Mouse (Mus musculus) brain, embryonic 18.5 days (tissue): ENCODE measurements around the gene Pecam1.
"Not testable (repeated sequence)": the region's sequence is repeated elsewhere in the genome, so short reads cannot be mapped to it uniquely, and the experiment has no call there.

ENCODE experiments used
- DNase-seq: peaks from one replicate; pipeline ENCODE4 v3.0.0-alpha.2; 2012; ENCODE audit warnings: low read depth, low spot score

Pecam1 gene

GRCm38 (mm10) chr11:106750121-106750751, at the start of gene Pecam1:
Pecam1 (minus strand) TSS chr11:106750628.
- DNase-seq: no peak

- no peak for DNase-seq
These were observed 45.3 kb upstream of the Pecam1 start for GRCm38 (mm10) chr11:106795679-106796078.

- DNase-seq: no peak
These were observed 43.4 kb upstream of the Pecam1 start for GRCm38 (mm10) chr11:106793846-106794245.

GRCm38 (mm10) chr11:106789649-106790048, 39.2 kb upstream of the Pecam1 start:
- DNase-seq: no peak

- peak; percentile 97 for DNase-seq
These were observed 38.5 kb upstream of the Pecam1 start, which contains the start of the genes Ddx5 and Cep95 for GRCm38 (mm10) chr11:106788775-106789459. Ddx5 (minus strand) TSS chr11:106789185. Cep95 (plus strand) TSS chr11:106789252.

- DNase-seq: peak; percentile 91
These were observed 37.8 kb upstream of the Pecam1 start for GRCm38 (mm10) chr11:106788026-106788774.

DNA sequence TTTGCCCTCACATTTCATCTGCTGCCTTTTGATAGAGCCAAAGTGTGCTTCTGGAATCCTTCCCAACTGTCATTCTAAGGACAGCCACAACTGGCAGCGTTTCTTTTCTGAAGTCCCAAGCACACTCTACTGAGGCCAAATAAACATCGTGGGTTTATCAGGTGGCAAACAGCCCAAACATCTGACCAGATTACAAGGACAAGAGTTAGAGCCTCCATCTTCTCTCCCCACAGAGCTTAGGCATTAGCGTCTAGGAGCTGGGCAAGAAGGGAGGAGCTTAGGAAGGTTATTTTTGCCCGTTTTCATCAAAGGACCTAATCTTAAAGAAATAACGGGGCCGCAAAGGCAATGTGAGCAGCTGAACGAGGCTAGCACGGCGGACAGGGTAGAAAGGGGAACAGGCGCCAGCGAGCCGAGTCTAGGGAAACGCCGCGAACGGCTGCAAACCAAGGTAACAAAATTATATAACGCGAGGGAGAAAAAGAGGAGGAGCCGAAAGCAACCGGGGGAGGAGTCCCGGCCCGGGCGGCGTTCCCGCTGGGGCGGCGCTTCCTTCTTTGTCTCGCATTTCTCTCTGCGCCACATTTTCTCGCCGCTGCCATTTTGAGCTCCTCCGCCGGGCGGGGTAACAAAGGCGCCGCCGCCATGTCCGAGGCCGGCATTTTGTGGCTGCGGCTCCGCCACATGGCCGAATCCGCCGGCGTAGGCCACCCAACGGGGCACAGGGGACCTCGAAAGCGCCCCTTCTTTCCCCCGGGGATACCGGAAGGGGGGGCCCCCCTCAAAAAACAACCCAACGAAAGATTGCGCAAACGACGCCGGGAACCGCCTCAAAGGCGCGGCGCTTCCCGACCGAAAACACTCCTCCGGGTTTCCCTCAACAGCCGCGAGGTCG, 37.0 kb upstream of the Pecam1 start:
- DNase-seq: peak; percentile 72

DNA sequence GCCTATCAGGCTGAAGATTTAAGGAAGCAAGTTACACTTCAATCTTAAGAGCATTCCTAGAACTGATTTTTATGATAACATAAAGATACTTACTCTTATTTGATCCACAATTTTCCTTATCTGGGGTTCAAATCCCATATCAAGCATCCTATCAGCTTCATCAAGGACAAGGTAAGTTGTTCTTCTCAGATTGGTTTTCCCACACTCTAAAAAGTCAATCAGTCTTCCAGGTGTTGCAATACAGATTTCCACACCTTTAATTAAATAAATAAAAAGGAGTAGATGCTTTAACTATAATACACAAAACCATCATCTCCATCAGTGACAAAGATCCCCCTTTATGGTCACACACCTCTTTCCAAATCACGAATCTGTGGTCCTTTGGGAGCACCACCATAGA, 34.6 kb upstream of the Pecam1 start:
- DNase-seq: no peak

GRCm38 (mm10) chr11:106784476-106784875, 34.0 kb upstream of the Pecam1 start:
- DNase-seq: no peak

DNA sequence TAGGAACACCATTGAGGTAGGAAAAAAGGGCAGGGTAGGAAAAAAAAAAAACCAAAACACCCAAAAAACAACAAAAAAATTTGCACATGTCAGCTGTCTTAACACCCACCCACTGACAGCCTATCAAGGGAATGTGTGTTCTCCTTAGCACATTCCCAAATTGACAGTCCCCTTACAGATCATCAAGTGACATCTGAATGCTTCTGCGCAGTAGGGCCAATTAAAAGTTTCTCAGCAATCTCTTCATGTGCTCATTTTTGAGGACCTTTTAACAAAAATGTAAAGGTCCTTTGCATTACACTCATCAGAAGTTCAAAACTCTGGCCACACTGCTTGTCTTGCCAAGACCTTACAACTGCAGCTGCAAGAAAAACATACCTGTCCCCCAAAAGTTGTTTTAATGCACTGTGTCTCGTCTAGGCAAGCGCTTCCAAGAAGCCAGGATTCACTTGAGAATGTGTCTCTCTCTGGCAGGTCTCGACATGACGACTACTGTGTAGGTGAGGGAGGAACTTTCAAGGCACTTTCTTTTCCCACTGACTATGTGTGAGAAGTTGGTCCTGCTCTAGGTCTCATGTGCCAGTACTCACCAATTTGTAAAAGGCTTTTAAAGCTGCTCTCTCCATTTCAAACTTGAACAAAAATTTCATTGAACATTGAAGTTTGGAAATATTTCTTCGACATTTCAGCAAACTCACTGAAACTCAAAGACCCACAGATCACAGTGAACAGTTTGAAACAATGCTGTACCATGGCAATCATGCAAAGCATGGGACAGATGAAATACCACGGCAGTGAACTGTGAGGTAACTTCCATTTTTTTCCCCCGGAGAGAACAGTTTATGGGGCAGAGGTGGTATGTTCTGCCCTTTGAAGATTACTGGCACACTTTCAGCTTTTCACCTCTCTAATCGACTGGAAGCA, 32.7 kb upstream of the Pecam1 start:
- no peak for DNase-seq

- DNase-seq: not testable (repeated sequence)
These were observed 31.8 kb upstream of the Pecam1 start for GRCm38 (mm10) chr11:106782271-106782670.

- DNase-seq: no peak
These were observed 30.3 kb upstream of the Pecam1 start for GRCm38 (mm10) chr11:106780590-106781220.

DNA sequence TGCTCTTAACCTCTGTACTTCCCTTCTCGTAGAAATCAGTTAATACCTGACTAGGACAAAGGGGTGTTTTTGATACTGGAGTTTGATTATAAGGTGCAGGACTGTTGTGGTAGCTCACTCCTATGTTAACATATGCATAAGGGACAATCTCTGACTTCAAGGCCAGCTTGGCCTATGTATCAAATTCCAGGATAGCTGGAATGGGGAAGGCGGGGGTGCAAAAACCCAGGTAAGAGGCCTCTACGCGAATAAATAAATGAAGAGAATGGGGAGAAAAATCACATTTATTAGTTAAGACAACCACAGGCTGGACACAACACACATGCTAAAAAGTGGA, 29.6 kb upstream of the Pecam1 start:
- no peak for DNase-seq

DNA sequence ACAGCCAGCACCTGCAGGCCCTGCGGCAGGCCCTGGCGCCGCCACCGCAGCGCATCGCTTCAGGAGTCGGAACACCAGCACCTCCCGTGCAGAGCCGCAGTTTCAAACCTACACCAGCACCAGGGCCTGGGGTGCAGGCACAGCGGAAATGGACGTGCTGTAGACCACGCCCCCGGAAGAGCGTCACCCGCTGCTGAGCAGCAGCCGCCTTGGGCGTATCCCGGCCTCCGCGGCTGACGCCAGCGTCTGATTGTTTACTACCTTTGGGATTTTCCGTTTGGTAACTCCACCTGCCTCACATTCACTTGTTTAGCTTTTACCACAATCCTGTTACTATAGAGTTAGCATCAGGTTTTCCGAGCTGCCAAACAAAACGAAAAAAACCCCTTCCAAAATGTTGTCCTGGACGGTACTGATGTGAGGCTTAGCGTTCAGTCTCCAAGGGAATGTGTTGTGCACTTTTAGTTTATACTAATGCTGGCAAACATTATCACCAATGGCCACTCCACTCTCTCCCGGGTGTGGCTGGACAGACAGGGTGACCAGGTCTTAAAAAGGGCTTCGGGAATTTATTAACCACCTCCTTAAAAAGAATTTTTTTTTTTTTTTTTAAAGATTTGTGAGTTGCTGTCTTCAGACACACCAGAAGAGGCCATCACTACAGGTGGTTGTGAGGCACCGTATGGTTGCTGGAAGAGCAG, 29.1 kb upstream of the Pecam1 start, which contains the start of gene Polg2:
TSS of gene Polg2 (minus strand) at position 150 of the 701 bp plus-strand sequence.
- peak; percentile 82 for DNase-seq

DNA sequence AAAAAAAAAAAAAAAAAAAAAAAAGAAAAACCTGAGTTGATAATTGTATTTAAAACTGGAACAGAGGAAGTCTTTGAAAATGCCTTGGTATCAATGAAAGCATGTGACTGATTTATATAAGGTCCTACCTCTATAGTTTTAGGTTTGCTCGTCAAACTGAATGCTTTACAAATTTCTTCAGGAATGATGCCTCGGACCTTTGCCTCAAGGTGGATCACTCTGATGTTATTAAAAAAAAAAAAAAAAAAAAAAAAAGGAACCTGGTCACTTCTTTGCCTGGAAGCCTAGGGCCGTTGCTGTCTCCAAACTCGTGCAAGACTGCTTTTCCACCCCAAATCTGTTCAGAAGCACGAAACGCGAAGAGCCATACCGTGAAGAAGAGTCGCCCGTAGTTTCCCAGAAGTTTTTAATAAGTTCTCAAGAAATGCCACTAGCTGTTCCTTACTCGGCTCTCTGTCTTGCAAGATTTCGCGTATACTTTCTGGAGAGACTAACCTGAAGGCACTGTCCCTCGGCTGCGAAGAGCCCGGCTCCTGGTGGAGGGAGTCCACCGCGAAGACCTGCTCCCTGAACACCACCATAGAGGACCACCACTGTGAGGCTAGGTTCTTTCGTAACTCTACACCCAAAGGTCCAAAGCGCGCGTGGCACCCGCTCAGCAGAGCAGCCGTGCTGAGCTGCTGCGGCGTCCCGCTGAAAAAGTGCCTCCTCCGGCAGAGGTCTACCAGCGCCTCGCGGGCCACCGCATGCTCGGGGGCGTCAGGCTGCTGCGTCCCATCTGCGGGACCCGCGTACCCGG, 28.4 kb upstream of the Pecam1 start:
- no peak for DNase-seq

DNA sequence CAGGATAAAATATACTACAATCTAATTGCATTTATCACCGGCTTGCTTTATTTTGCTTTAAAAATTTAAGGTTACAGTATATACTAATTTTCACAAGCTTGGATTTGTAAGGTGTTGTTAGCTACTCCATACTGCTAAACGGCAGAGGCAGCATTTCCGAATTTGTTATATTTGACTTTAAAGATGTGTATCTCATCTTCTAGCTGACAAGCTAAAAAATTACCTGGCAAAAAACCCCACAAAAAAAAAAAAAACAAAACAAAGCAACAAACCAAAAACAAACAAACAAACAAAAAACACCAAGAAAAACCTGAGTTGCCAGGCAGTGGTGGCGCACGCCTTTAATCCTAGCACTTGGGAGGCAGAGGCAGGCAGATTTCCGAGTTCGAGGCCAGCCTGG, 27.7 kb upstream of the Pecam1 start:
- no peak for DNase-seq

DNA sequence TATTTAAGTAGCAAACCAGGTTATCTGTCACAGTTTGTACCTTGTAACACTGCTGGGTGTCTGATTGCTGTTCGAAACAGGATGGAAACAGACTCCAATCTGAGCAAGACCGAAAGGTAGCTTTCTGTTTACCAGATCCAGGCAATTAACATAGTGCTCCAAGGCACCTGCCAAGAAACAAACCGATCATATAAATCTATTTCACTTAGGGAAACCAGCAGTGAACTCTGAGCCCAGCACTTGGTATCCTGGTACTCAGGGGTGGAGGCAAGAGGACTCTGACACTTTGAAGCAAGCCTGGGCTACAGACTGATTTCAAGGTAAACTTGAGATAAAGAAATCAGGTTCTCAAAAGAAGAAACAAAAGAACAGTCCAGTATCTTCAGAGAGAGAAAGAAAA, 27.0 kb upstream of the Pecam1 start:
- DNase-seq: no peak

GRCm38 (mm10) chr11:106776960-106777359, 26.5 kb upstream of the Pecam1 start:
- DNase-seq: no peak

GRCm38 (mm10) chr11:106773061-106773460, 22.6 kb upstream of the Pecam1 start:
- DNase-seq: no peak
